Mouse (Mus musculus): Measurements from ENCODE around the gene Agtr1a. TPM values are rescaled to one million over a fixed set of nuclear protein-coding genes. Genes with fewer than 3 reads are reported as not detected.

The Agtr1a gene
- polyA plus RNA-seq, 2 experiments, result 8.7 to 10.3 TPM

- WGBS (ENCODE audit: insufficient replicate concordance), result 63% methylated on average over 4 of the region's 4 CpGs
These were observed 90.8 kb downstream of the Agtr1a start for GRCm38 (mm10) chr13:30427008-30427407.

GRCm38 (mm10) chr13:30427436-30427835 is 91.2 kb downstream of the Agtr1a start:
- H3K9ac ChIP-seq (replicated peaks), result no peak overlapping the region
- no peaks in the 10 kb centered on the region for H3K27me3 ChIP-seq (ENCODE audit: control insufficient read depth, insufficient read depth, low read length)
- no peaks in the 10 kb centered on the region for H3K9me3 ChIP-seq (ENCODE audit: control insufficient read depth, low read length)
- no peak overlapping the region for H3K4me2 ChIP-seq (ENCODE audit: low read depth)
- H3K4me3 ChIP-seq (ENCODE audit: insufficient read depth in 1 of 2, low read depth in 2 of 2, low read length in 2 of 2), result no peak overlapping the region
- 69% methylated on average over 1 of the region's 1 CpGs for WGBS (ENCODE audit: insufficient replicate concordance)
- ATAC-seq (ENCODE audit: insufficient read depth) (no peak), DNase-seq (ENCODE audit: low read depth in 3 of 3, low spot score in 3 of 3) (no peak)
- TF ChIP-seq CTCF (IDR thresholded peaks at IDR 0.05; ENCODE audit: low read depth) (no peak), EP300 (IDR thresholded peaks at IDR 0.05; ENCODE audit: low read depth) (no peak)
- H3K27ac ChIP-seq, result no peak overlapping the region
- H3K36me3 ChIP-seq (replicated peaks; ENCODE audit: control insufficient read depth, insufficient read depth, low read depth), result no peaks in the 10 kb centered on the region
- no peaks in the 10 kb centered on the region for H3K4me1 ChIP-seq (replicated peaks; ENCODE audit: control insufficient read depth in 2 of 2, insufficient read depth in 2 of 2, low read length in 1 of 2)

More at GRCm38 (mm10) chr13:30427008-30427407, 90.8 kb downstream of the Agtr1a start:
- H3K9ac ChIP-seq (replicated peaks), result no peak overlapping the region
- TF ChIP-seq CTCF (IDR thresholded peaks at IDR 0.05; ENCODE audit: low read depth) (no peak), EP300 (IDR thresholded peaks at IDR 0.05; ENCODE audit: low read depth) (no peak)
- ATAC-seq (ENCODE audit: insufficient read depth), result no peak
- H3K4me3 ChIP-seq (ENCODE audit: insufficient read depth in 1 of 2, low read depth in 2 of 2, low read length in 2 of 2), result no peak overlapping the region
- no peaks in the 10 kb centered on the region for H3K9me3 ChIP-seq (ENCODE audit: control insufficient read depth, low read length)
- H3K4me2 ChIP-seq (ENCODE audit: low read depth), result no peak overlapping the region
- DNase-seq (ENCODE audit: low read depth in 3 of 3, low spot score in 3 of 3), result no peak
- no peaks in the 10 kb centered on the region for H3K4me1 ChIP-seq (replicated peaks; ENCODE audit: control insufficient read depth in 2 of 2, insufficient read depth in 2 of 2, low read length in 1 of 2)
- H3K27ac ChIP-seq, result no peak overlapping the region
- no peaks in the 10 kb centered on the region for H3K36me3 ChIP-seq (replicated peaks; ENCODE audit: control insufficient read depth, insufficient read depth, low read depth)
- no peaks in the 10 kb centered on the region for H3K27me3 ChIP-seq (ENCODE audit: control insufficient read depth, insufficient read depth, low read length)

Other genes with a start within 250 kb of the Agtr1a start
- 0.60 and 0.65 TPM in 2 replicates for gene Mboat1, start 200.0 kb upstream of the Agtr1a start, polyA plus RNA-seq (2012; rRNA removed)
- gene Mboat1, start 200.0 kb upstream of the Agtr1a start, polyA plus RNA-seq (2014; fragmentation: Nextera tagmentation; extraction: Ambion mirVana), result 1.2 and 1.4 TPM in 2 replicates
- gene Uqcrfs1, start 208.9 kb downstream of the Agtr1a start, polyA plus RNA-seq (2012; rRNA removed), result 60.7 and 85.4 TPM in 2 replicates
- 178 and 190 TPM in 2 replicates for gene Uqcrfs1, start 208.9 kb downstream of the Agtr1a start, polyA plus RNA-seq (2014; fragmentation: Nextera tagmentation; extraction: Ambion mirVana)